Mouse (Mus musculus) stomach, postnatal 0 days (tissue): ENCODE measurements at regions not wholly inside any gene's neighbourhood (a gene's known extent, or its start where the extent isn't known, plus 50 kb on each side); places are given as distances from the start of the nearest gene placed in this dataset.
A peak's percentile ranks its signal among the peaks of the same experiment; 100 is the strongest.

ENCODE experiments used
- CTCF ChIP-seq: IDR thresholded peaks from 2 replicates; pipeline ENCODE4 v1.5.1; 2016; ENCODE audit warnings: antibody characterized with exemption, low read depth, mild to moderate bottlenecking, moderate library complexity
- EP300 ChIP-seq: optimal IDR thresholded peaks from 2 replicates; pipeline ENCODE3; 2016; ENCODE audit warnings: antibody characterized with exemption

DNA sequence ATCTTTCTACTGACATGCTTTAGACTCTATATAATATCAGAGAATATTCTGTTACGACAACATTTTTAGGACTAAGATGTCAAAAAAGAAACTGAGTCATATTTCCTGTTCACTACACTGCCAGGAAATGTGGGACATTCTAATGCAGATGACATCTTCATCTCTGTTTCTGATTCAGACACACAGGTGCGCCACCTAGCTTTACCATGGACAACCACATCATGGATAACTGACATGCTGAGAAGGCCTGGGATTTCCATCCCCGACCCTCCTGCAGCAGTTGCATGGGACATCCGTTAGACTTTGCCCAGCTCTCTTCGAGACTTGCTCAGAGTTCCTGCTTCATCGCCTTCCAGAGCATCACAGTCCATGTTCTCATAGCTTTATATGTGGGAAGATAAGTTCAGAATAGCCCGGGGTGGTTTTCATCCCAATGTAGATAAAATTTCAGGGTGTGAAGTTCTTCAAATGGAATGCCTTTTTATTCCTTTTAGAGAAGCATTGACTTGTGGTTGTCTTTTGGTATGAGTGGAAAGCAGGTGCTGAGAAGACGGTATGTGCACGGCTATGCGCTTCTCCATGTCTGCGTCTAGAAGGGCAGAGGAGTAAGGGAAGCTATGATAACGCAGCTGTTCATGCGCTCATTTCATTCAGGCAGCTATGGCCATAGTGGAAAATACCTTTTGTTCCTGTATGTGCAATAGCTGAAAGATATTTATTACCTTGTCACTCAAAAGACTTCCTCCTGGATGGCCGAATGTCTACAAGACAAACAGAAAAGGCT is 188.8 kb downstream of the Dact1 start:
- TF ChIP-seq CTCF = peak; percentile 64
- TF ChIP-seq EP300 = no peak
